Mouse (Mus musculus) activated CD4-positive, CD25-positive, alpha-beta regulatory T cell, adult 4 months (primary cell): ENCODE measurements around the gene Sertad4. TPM values are rescaled to one million over a fixed set of nuclear protein-coding genes. Genes with fewer than 3 reads are reported as not detected.

Source experiments
- ATAC-seq: one replicate; pipeline ENCODE4 v1.8.0; 2017
- polyA plus RNA-seq, 2 experiments: library from polyadenylated mRNA; unstranded; fragments of 100-300 nt; shearing (Covaris generic); gene quantifications; one replicate each; pipeline ENCODE4 v1.2.1; 2017

Sertad4 gene
- polyA plus RNA-seq, 2 experiments from 2014 or later = not detected

DNA sequence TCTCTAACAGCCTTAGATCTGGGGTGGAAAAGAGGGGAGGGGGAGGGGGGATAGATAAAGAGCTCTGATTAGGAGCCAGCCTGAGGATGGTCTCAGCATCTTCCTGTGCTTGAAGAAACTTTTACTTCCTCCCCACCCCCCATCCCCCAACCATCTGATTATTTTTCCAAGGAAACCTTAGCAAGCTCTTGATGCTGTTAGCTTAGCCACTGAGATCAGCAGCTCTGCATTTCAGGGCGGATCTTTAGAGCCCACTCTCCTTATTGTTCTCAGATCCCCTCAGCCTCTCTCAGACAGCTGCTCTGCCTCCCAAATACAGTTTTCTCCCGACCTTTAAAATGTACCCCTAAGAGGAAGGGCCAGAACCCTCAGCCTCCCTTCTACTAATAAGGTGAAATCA, 4.4 kb downstream of the Sertad4 start:
- no peak for ATAC-seq

DNA sequence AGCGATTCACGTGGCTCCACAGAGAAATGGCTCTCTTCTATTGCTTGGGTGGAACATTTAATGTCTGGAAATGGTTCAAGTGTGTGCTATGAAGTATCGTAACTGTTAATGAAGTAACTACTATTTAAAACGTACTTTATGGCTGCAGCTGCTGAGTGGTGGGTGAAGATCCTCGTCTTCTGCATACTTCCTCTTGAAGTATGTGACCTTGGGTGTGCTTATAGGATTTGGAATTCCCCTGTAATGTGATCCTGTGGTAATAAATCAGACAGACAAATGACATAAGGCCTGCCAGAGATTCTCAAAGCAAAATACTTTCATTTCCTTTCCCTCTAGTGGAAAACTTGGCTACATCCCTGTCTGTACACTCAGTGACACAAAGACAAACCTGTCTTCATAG, 5.9 kb downstream of the Sertad4 start:
- ATAC-seq = no peak

DNA sequence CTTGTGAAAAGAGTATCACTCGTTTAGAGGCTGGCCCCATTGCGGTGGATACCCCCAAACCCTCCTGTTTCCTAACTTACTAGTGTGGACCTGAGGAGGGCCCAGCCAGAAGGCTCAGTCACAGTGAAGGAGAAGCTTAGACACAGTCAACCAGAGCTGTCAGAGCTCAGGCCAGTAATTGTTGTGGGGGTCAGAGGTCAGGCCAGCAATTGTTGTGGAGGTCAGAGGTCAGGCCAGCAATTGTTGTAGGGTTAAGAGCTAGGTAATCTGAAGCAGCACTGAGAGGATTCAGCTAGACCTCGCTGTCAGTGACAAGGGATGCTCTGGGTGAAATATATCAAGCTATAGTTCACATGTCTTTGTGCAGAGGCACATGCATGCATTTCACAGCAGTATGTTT, 8.3 kb downstream of the Sertad4 start:
- ATAC-seq = no peak

DNA sequence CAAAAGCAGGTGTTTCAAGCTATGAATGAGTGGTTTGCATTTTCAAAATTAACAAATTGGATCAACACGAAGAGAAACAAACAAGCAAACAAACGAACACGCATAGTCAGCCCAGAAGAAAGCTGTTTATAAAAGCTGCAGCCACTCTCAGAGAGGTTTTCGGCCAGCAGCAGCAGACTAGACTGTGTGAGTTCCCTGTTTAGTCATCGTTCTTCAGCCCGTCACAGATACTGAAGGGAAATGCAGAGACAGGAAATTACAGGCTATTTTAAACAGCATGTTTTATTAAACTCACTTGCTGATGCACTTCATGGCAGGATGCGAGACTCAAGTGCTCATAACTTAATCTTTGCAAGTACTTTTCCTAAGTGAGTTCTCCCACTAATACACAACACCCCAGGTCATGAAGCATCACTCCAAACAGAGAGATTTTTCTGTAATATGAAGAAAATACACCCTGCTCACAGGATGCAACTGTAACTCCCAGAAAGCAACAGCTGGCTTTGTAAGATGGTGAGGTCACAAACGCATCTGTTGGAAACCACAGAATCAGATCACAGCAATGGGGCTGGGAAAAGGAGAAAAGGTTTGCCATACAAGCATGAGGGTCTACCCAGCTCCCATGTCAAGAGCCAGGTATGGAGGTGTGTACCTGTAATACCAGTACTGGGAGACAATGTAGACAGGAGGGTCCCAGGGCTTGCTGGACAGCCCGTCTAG, 14.3 kb downstream of the Sertad4 start:
- no peak for ATAC-seq

DNA sequence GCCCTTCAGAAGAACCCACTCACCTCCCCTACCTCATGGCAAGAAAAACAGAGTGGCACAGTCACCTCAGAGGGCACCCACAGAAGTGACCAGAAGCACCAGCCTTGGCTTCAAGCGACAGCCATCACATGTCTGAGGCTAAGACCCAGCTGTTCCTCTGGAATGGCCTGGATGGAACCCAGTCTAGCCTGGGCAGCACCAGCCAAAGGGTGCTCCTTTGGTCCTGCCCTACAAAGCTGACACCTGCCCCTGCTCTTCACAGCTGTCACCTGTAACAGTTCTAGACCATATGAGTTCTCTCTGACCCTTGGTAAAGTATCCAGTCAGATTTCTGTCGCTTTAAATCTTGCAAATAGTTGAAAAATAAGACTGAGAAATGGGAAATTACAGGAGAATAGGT, 14.9 kb downstream of the Sertad4 start:
- no peak for ATAC-seq

DNA sequence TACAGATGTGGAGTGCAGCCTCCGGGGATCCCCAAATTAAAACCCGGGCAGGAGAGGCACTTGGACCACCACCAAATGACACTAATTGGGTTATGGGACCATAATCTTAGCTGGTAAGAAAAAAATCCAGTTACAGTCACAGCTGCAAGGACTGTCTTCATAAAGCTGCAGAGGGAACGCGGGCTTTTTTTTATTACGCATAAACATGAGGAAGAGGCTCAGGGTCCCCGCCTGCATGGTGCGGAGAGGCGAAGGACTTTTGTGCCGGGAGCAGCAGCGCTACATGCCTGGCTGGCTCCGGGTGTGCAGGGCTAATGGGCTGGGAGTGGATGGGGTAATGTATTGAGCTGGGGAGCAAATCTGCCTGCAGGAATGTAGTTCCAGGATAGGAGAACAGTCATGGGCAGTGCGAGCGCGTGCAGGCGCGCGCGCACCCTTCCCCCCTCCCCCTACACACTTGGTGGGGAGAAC, 20.3 kb downstream of the Sertad4 start:
- no peak for ATAC-seq

DNA sequence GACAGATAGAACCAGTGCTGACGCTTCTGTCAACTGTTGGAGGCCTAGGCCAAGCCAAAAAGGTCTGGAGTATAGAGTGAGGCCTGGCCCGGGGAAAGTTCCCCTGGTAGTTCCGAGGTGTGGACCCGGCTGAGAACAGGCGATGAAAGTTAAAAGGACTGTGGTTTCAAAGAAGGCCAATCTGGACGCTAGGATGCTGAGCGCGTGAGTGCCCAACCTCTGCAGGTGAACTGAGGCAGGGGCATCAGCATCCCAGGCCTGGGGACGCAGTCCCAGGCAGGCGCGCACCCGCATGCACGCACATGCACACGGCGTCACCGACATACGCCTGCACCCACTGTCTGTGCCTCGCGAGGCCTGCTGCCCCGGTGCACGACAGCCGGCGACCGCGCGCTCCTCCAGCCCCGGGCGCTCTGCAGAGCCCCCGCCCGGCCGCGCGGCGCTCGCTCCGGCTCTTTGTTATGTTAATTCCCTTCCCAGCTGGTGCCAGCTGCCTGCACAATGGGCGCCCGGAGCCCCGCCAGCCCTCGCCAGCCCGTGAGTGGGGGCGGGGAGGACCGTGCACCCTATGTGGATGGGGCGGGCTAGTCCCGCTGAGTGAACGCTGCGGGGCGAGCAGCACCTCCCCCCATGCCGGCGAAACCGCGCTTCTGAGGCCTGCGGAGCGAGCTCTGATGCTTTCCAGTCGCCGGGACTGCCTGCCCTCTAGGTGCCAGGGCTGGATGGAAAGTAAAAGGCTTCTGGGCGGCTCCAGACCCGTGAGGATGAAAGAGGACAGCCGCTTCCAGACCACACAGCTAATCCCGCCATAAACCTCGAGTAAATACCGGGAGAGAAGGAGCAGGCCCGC, 21.0 kb downstream of the Sertad4 start:
- no peak for ATAC-seq

DNA sequence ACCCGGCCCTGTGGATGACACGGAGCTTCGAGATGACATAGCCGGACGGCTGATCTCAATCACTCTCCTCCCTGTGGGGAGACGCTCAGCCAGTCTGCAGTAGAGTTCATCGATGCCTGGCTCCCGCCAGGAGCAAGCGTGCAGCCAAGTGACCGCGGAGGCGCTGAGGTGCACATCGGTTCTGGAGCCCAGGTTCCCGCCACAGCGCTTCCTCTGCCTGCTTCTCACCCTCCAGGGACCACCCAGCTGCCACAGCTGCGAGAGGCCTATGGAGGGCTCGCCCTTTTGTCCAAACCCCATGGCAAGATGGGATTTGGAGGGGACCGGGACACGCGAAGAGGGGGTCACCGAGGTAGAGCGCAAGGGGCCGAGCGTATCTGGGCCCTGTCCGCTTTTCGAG, 22.0 kb downstream of the Sertad4 start:
- no peak for ATAC-seq

DNA sequence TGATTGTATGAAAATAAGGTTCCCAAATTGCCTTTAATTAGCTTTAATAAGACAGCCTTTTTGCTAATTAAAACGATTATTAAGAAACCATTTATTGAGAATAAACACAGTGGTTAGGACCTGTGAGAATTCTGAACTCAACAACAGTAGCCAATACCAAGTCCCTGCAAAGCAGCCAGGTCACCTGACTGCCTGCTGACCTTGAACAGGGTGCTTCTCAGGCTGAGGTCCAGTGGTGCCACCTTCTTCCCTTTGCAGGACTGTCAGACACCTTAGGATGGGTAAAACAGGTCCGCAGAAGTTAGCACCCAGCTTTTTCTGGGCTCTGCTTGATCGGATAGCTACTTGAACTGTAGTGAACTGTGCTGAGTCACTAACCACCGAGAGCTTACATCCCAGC, 22.5 kb downstream of the Sertad4 start:
- no peak for ATAC-seq

DNA sequence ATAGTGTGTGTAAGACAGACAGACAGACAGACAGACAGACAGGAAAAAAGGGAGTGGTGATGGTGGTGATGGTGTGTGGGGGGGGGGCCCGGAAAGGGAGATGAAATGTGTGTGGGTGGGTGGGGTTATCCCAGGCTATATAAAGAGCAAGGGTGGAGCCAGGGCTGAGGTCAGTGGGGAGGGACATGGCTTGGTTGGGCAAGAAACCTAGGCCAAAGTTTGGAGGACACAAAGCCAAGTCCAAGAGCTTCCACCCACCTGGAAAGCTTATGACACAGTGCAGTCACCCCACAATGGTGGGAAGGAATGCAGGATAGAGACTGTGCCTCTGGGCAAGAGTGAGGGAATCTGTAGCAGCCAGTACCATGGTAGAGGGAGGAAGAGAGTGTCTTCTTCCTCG, 23.2 kb downstream of the Sertad4 start:
- ATAC-seq = no peak

DNA sequence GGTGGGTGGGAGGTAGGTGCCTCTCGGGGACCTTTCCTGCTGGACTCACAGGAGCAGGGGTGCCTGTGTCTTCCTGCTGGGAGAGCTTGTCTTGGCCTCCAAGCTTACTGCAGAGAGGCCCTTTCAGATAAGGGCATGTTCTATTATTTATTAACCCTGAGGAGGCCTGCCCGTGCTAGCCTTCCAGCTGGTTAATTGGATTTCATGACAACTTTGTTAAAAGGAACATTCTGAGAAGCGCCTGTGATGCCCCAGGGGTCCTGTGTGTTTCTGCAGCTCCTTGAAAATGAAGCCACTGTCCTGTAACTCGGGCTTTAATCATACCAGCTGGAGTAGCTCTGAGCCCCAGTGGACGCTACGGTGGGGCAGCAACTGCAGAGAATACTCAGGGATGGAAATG, 25.1 kb downstream of the Sertad4 start:
- no peak for ATAC-seq

DNA sequence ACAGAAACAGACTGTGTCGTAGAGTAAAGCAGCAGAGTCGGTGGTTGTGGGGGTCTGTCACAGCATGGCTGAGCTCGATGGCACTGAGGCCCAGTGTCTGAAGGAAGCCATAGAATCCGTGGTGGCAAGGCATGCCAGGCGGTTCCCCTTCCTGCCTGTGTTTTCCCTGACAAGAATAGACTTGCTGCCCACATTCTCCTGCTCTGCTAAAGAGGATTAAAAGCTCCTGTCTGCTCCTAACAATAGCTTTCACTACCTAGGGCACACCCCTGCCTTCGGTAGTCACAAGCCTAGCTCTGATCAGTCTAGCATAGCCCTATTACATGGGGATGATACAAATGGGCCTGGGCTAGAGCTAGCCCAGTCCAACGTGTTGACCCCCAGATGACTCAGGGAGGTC, 26.6 kb downstream of the Sertad4 start:
- no peak for ATAC-seq

DNA sequence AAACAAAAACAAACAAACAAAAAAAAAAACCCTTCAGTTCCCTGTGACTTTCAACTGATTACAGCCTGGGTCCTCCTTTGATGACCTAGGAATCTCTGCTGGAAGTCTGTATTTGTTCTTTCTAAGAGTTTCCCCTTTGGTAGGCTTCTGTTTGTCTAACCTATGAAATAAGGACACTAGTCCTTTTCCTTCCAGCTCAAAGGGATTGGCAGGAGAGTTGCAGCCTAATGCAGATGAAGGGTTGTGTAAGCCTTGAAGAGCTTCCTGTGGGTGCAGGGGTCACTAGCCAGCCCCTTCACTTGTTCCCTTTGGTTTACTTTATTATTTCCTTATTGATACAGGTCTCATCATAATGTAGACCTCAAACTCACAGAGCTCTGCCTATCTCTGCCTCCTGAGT, 27.6 kb downstream of the Sertad4 start:
- ATAC-seq = no peak

DNA sequence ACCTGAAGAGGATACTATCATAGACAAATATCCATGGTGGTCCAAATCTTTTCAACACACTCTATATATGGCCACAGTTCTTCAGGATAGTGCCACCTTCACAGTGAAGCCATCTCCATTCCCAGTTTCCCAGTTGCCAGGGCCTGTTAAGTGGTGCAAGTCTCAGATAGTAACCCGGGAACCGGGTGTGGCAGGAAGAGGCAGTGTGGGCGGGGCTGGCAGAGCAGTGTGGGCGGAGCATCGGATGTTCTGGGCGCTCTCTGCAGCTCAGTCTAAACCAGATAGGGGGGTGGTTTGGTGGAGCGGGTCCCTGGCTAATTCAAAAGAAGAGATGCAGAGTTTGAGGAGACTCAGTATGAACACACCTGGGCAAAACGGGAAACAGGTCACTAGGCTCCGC, 29.8 kb downstream of the Sertad4 start:
- ATAC-seq = no peak

DNA sequence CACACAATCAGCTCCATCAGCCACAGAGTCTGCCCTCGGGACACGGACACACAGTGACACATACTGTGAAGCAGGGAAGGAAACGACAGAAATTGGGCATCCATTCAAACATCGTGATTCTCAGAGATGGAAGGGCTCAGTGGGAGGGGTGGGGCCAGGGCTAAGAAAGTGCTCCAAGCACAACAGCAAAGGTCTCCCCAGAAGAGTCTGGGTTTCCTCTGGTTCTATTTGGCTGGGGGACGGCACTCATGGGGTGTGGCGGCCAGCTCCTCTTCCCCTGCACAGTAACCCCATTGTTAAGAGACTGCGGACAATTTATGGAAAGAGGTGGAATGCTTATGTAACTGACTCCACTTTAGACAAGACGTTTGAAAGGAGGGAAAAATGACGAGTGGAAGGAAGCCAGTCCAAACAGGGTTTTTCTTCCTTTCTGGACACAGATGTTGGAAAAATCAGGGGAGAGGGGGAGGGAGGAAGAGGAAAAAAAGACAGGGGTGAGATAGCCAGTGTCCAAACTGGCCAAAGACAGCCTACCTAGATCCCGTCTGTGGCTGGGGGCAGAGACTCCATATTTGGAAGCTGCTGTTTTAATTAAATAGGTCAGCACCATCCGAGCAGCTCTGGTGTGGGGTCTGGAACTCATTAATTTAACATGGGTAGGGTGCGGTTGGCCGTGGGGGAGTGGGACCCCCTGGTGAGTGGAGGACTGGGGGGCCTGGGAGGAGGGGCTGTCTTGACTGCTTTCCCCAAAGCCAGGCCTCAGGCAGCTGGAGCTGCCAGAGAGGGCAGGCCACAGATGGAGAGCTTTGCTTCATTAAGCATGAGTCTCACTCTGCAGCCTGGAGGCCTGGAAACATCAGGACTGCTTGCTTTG, 32.7 kb downstream of the Sertad4 start:
- no peak for ATAC-seq

DNA sequence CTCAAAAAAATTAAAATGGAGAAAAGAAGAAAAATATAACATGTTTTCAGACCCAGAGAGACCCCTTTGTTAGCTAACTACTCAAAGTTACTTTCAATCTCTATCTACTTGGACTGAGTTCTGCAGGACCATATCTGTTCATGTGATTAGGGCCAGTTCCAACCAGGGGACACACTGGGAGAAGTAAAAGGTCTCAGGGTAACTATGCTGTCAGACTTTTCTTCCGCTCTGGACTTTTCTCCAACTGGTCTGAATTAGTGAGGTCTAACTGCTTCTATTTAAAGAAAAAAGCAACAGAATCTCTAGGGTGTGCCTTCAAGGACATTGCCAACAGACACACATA, 33.3 kb downstream of the Sertad4 start:
- no peak for ATAC-seq

DNA sequence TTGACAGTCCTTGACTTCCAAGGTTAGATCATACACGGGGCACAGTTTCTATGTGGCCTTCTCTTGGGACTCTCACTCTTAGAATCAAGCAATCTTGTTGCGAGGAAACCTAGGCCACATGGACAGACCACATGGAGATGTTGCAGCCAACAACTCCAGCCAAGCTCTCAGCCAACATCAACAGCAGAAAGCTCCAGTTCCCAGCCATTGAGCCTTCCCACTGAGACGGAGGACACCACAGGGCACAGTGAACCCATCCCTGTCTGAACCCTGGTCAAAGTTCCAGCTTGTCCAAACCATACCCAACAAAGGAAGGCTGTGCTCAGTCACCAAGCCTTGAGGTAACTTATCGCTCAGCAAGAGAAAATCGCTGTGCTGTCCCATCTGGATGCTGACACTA, 37.2 kb downstream of the Sertad4 start:
- no peak for ATAC-seq

DNA sequence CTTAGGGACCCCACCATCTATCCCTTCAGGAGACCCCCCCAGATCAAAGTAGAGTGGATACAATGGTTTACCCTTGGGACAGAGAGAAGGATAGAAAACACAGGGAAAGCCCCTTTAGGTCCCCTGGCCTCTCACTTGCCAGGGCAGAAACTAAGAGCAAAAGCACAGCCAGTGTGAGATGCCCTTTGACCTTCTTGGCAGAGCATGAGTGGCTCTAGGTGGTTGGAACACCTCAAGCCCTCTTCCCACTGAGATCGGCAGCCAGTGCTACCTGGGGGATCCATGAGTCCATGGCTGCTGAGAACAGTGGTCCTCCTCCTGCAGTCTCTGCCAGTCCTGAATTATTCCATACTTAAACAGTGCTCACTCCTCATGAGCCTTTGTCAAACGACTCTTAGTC, 39.8 kb downstream of the Sertad4 start:
- no peak for ATAC-seq

DNA sequence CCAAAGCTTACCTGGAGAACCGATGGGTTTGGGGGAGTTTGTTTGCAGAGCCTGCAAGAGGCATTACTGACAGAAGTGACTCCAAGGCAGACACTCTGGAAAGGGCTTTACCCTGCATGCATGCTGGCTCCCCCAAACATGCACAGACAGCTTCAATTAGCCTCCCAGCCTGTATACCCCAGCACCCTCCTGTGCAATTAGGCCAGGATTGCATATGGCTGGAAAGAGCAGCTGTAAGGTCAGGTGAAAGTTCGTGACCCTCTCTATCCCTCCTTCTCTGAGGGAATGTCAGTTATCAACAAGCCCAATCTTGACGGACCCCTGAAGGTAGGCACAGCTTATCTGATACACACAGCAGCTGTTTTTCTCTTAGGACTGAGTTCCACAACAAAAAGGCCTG, 40.9 kb downstream of the Sertad4 start:
- ATAC-seq = no peak

DNA sequence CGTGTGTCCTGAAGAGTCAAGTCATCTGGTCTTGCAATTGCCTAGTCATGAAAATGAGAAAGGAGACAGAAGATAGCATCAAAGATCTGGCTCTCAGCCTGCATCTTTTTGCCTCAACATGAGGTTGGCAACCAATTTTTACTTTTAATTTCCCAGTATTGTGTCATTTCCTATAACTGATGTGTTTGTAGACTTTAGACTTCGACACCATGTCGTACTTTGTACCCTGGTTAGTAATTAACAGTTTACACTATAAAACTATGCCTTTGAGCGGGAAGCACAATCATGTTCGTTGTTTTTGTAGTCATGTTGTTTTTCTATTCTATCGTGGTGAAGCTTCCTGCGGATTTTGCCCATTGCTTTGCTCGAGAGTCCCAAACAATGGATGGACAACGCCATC, 42.8 kb downstream of the Sertad4 start:
- ATAC-seq = no peak

DNA sequence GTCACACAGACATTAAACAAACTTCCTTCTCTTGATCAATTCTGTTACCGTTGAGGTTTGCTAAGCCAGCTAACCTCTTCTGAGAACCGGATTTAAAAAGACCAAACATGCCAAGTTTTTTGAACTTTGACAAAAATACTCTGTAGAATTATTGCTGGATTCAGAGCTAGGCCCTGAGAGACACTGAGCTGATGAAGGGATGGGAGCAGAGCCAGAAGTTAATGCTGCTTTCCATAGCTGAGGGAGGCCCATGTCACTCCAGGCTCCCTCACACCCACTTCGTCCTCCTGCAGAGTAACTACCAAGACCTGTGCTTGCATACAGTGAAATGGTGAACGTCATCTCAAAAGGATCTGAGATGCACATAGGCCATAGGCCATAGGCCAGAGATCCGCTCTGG, 43.3 kb downstream of the Sertad4 start:
- no peak for ATAC-seq

DNA sequence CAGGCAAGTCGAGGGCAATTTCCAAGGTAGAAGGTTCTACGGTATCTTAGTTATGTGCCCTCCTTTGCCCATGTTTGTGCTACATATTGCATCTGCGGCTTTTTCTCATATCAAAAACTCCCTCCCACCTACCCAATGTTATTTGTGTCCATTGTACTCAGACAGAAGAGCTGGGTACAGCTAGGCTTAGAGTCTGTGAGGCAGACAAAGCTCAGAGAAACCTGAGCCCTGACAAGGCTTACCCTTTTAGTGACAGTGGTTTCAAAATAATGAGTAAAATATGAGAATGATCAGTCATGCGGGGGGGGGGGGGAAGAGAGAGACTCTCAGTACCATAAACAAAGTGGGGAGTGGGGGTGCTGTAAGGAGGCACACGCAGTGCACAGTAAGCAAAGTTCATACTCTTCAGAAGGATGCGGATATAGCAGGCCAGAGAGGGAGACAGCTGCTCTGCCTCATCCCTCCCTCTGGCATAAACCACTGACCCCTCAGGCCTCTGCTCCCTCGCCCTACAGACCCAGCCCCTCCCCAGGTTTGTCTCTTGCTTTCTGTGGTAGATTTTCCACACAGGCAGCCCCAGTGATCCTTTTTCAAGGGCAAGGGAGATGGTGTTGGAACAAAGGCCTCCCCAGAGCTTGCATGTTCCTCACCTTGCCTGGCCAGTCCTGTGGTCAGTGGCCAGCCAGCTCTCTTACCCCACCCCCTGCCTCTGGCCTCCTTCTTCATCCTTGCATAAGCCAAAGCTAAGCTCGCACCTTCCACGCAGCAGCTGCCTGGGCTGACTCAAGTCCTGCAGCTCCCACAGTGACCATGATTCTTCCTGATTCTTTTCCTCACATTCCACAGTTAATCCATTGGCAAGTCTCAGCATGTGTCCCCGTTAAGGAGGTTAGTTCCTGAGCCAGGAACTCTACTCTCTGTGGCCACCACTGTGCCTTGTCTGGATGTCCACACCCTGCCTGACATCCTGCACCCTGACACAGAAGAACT, 49.1 kb downstream of the Sertad4 start:
- ATAC-seq = no peak
